Mouse (Mus musculus) thymus, postnatal 36 days (tissue): Measurements from ENCODE around the gene C130074G19Rik.

Experiments used
- DNase-seq, 2 experiments: peaks; one replicate each; pipeline ENCODE4 v3.0.0; 2022; ENCODE audit warnings: mixed read lengths in 2 of 2

C130074G19Rik gene

GRCm38 (mm10) chr1:184872069-184872819 is 10.8 kb downstream of the C130074G19Rik start:
- no peak for DNase-seq

GRCm38 (mm10) chr1:184871506-184871905 is 11.5 kb downstream of the C130074G19Rik start:
- DNase-seq: no peak

- DNase-seq: no peak
Observed at GRCm38 (mm10) chr1:184870646-184871385, 12.2 kb downstream of the C130074G19Rik start.

GRCm38 (mm10) chr1:184869939-184870565 is 13.0 kb downstream of the C130074G19Rik start:
- DNase-seq: no peak

- no peak for DNase-seq
Observed at GRCm38 (mm10) chr1:184867640-184868120, 15.3 kb downstream of the C130074G19Rik start.

GRCm38 (mm10) chr1:184864381-184864801 is 18.6 kb downstream of the C130074G19Rik start:
- no peak for DNase-seq

- no peak for DNase-seq
Observed at GRCm38 (mm10) chr1:184862636-184863035, 20.4 kb downstream of the C130074G19Rik start.

GRCm38 (mm10) chr1:184861551-184861950 is 21.5 kb downstream of the C130074G19Rik start:
- no peak for DNase-seq

GRCm38 (mm10) chr1:184860276-184860675 is 22.7 kb downstream of the C130074G19Rik start:
- no peak for DNase-seq

- no peak for DNase-seq
Observed at GRCm38 (mm10) chr1:184858253-184858652, 24.8 kb downstream of the C130074G19Rik start.

GRCm38 (mm10) chr1:184857216-184857615 is 25.8 kb downstream of the C130074G19Rik start:
- DNase-seq: no peak

GRCm38 (mm10) chr1:184853922-184854321 is 29.1 kb downstream of the C130074G19Rik start:
- no peak for DNase-seq

- peak; percentile 62 for DNase-seq
Observed at GRCm38 (mm10) chr1:184853339-184853738, 29.7 kb downstream of the C130074G19Rik start.

GRCm38 (mm10) chr1:184851741-184852618 is 31.0 kb downstream of the C130074G19Rik start:
- peak; percentile 51 to 52 for DNase-seq

- DNase-seq: no peak
Observed at GRCm38 (mm10) chr1:184851166-184851565, 31.9 kb downstream of the C130074G19Rik start.

- DNase-seq: no peak
Observed at GRCm38 (mm10) chr1:184846973-184847372, 36.0 kb downstream of the C130074G19Rik start.

- no peak for DNase-seq
Observed at GRCm38 (mm10) chr1:184846092-184846750, 36.8 kb downstream of the C130074G19Rik start, which contains the start of gene Marc2. TSS of gene Marc2 (minus strand) at chr1:184846451.

GRCm38 (mm10) chr1:184845111-184846071 is 37.6 kb downstream of the C130074G19Rik start:
- DNase-seq: peak; percentile 86 to 87

GRCm38 (mm10) chr1:184844326-184845066 is 38.5 kb downstream of the C130074G19Rik start:
- DNase-seq: peak; percentile 22 to 30

GRCm38 (mm10) chr1:184837649-184838048 is 45.4 kb downstream of the C130074G19Rik start:
- DNase-seq: no peak
